Mouse (Mus musculus) yolk sac, embryonic 10.5 days (tissue): ENCODE data around the gene Kat7.

Experiments used
- DNase-seq: peaks from one replicate; pipeline ENCODE4 v3.0.0-alpha.2; 2017; ENCODE audit warnings: low spot score

Kat7 gene

DNA sequence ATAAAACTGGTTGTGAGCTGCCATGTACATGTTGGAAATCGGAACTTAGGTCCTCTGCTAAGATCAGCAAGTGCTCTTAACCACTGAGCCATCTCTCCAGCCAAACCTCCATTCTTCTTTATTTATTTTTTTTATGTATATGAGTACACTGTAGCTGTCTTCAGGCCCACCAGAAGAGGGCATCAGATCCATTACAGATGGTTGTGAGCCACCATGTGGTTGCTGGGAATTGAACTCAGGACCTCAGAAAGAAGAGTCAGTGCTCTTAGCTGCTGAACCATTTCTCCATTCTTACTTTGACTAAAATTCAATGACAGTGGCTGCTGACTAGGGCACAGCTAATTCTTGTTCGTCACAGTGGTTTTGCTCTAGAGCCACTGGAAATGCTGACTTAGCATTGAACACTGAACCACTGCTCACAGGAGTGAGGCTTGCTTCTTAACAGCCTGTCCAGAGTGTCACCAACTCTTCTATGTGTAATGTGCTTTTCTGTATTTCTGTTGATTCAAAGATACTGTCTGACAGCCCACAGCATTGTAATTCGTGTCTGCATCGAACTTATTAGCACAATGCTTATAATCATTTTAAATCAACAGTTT, 30.9 kb downstream of the Kat7 start:
- DNase-seq = no peak

DNA sequence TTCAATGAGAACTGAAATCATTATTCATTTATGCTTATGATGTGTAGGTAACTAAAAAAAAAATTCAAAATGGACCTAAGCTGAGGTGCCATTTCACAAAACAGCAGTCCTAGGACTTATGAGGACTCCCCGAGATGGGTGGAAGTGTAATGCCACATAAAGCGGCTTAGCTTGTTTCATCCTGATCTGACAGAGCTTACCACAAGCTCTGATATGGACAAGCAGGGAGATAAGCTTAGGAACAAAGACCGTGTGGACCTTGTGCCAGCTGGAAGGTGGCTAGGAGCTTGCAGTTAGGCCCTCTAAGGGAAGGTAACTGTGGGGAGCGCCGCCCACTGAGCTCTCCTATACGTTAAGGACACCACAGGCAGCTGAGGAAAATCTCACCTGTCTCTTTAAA, 34.0 kb downstream of the Kat7 start:
- no peak for DNase-seq

DNA sequence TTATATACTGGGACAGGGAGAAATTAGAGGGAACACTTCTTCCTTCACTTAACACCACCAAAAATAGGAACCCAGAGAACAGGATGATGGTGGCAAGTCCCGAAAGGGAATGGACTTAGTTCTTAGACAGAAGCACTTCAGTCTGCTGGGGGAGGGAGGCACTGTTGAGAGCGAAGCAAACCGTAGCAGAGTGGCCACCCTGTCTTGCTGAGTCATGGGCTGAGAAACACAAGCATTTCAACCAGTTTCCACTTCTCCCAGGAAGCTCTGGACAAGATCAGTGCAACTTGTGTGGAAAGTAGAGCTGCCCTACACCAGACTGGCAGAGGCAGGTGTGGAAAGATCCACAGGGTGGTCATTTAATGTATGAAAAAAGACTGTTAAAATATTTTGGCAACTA, 35.4 kb downstream of the Kat7 start:
- peak; percentile 34 for DNase-seq

DNA sequence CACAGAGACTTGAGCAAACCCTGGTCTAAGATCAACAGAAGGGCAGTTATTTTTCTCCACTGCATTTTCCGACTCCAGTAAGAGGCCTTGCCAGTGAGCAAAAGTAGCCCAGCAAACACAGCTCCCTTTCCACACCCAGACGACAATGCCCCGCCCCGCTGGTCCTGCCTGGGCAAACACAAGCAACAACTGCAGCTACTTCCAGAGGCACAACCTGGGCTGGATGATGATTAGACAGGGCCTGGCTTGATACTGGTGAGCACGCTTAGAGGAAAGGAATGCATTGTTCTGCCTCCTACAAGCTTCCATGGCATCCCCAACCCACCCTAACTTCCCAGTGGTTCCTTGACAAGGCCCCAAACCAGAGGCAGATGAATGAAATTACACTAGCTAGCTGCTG, 36.4 kb downstream of the Kat7 start:
- DNase-seq = no peak

DNA sequence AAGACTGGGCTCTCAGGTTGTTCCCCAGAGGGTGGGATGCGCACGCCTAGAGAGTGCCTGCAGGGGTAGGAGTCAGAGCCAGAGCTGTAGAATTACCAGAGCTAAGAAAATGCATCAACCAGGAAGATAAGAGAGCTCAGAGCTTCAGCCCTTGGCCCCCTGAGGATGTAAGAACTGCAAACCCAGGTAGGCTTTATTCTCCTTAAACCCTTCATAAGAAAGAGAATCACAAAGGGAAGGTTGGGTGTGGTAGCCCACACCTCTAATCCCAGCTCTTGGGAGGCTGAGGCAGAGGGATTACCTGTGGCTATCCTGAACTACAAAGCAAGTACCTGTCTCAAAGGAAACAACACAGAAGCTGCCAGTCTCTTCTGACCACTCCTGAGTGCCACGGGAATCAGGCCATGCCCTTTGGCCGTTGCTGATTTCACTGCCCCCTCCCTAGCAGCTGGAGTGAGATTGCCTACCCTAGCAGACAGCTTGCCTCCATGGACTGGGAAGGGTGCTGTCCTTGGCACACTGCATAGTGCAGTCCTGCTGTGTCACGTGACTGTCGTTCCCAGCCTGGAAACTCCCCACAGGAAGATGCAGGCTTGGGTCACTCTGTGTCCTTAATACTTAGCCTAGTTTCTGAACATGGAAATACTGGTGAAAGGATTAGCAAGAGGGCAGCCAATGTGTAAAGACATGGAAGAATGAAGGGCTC, 43.4 kb downstream of the Kat7 start:
- no peak for DNase-seq

DNA sequence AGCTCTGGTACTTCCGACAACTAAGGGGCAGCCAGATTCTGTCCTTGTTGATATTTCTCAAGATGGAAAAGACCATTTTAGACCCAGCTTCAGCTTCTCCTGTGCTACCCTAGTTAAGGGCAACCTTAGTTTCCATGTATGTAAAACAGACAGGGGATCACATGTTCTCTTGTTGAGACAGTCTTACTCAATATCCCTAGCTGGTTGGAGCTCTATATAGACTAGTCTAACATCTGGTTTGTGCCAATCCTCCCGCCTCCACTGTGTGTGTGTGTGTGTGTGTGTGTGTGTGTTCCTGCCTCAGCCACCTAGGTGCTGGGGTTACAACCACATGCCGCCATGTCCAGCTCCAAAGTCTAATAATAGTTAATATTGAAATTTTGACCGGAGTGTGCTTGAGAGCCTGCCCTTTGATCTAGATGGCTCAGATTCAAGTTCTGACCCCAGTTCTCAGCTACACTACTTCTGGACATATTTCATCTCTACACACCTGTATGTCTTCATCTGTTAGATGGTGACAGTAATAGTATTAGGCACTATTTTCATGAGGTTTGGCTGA, 45.5 kb downstream of the Kat7 start:
- no peak for DNase-seq

DNA sequence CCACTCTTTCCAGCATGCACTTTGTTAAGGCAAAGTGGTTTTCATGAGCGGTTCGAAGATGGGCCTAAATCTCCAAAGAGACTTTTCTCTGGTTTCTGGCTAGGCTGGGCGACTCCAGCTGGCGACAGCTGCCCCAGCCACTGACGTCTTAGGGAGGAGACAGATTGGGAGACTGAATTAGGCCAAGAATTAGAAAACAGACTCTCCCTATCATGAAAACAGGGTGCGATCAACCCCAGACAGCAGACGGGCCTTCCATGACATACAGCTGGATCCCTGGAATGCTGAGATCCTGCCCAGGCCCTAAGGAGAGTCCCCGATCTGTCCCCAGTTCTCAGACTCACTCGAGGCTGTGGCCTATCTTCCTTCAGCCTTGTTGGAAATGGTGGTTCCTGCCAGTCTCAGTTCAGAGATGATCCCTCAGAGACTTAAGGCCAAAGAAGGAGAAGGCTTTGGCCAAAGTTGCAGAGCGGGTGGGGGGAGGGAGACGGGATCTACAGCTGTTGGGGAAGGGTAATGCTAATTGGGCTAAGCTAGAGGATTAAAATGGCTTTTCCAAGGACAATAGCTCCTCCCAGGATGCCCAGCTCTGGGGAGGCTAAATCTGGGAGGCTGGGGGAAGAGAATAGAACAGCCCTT, 46.1 kb downstream of the Kat7 start:
- DNase-seq = no peak

DNA sequence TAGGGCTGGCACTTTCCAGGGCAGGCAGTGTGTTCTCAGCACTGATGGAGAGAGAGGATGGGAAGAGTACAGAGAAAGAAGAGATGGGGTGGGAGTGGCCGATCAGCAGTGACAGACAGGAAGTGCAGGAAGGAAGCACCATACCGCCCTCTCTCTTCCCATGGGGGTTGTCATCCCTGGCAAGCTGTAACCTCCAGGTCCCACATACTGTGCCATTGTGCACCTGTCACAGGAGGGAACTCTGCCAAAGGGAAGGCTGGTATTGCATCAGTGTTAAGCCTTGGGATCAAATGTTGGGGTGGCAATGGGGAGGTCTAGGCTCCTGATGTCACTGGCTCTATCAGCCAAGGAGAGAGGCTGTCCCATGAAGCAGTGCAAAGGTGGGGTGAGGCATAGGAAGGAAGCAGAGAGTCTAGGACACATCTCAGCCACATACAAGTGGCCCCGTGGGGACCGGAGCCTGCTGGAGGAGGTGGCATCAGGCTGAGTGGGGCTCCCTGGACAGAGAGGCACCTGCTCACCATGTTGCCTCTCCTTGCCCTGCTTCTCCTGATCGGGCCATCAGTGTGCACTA, 48.8 kb downstream of the Kat7 start, which contains the start of gene Tac4:
TSS of gene Tac4 (plus strand) at position 352 of the 574 bp plus-strand sequence.
- DNase-seq = no peak

DNA sequence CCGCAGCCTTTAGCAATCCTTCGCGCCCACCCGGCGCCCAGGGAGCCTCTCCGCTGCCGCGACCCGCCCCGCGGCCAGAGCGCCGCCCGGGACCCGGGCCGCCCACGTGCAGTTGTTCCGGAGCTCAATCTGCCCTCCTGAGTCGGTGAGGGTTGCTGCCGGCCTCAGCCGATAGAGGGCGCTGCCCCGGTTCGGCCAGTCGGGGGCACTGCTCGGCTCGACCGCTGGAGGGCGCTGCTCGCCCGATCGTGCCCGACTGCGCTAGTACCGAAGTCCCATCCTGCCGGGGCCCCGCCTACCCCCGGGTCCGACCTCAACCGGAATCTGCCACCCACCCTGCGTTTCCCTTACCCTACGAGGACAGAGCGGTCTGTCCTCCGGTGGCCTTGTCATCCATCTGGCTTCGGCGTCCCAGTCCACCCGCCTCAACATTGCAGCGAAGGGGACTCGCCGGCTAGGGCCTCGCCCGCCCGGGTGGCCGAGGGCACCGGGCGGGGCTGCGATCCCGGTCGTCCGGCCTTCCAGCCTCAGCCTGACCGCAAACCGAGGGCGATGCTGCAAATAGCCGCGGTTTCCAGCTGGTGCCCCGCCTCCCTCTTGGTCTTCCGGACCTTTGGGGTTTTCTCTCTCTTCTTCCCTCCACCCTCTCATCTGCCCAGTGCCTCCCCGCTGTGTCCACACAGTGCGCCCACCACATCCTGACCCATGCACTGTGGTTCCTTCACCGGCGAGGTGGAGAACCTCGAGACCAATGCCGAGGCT, 50.8 kb downstream of the Kat7 start:
- DNase-seq = peak; percentile 87

DNA sequence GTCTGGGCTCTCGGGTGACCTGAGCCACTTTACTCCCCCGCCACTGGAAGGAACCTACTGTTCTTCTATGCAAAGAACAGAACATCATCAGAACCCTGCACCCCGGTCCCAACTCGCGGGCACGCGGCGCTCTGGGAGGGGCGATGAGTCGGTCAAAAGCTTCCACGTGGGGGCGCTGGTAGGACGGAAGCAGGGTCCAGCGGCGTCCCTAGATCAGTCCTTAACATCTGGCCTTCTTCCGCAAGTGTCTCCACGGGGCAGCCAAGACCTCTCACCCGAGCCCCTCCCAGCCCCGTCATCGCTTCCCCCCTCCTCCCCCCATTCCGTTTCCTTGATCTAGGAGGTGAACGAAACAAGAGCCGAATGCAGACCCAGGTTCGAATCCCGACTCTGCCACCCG, 51.6 kb downstream of the Kat7 start:
- peak; percentile 73 for DNase-seq

DNA sequence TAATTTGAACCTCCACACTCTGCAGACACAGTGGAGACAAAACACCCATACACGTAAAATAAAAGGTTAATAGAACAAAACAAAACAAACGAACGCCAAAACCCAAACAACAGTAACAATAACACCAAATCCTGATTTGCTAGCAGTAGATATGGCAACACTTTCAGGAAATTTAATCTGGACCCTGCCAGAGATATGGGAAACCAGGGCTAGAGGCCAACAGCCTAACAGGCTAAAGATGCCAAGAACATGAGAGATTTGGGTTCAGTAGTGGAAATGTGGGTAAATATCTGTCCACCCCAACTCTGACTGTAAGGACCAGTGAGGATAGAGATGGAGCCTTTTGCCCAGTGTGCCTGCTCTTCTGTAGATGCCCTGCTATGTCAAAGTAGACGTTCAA, 52.1 kb downstream of the Kat7 start:
- DNase-seq = no peak

DNA sequence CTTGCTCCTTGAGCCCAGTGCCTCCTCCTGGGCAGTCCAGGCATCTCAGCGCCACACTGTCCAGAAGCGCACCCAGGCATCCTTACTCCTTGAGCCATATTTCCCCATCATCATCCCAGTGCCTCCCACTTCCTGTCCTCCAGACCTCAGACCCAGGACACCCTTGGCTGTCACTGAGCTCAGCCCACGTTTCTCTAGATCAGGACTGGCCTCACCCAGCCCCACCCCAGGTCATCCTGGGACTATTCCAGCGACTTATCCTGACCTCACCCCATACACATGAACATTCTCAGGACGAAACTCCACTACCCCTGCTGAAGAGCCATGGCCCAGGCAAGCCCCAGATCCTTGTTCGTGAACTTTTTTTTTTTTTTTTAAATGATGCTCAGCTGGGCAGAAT, 54.3 kb downstream of the Kat7 start:
- DNase-seq = no peak

DNA sequence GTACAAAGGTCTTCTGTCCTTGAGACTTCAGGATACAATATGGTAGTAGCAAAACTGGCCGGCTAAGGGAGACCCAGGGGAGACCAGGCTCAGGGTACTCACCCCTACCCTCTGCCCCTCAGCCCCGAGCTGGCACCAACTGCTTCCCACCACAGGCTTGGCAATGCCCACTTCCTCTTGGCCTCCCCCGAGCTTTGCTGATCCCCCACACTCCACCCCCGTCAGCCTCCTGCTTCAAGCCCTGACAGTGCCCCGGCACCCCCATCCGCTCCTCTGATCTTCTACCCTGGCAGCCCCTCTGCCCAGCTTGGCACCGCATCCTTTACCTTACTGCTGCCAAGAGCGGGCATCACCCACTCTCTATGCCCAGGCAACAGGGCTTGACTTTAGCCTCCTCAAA, 55.9 kb downstream of the Kat7 start:
- no peak for DNase-seq

DNA sequence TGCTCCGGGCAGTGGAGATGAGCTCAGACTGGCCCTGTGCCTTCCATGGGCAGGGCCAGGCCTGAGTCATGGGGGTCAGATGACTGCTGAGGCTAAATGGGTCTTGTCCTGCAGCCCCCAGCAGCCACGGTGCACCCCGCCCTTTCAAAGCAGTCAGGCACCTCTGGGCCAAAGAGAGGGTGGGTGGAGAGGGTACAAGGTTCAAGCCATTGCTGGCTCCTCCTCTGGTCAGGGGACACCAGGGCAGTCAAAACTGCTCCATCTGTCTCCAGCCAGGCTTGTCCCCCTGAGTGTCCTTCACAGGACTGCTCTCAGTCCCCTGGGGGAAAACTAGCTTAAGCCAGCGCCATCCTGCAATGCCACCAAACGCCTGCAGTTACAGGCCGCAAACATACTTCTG, 57.9 kb downstream of the Kat7 start:
- peak; percentile 75 for DNase-seq

DNA sequence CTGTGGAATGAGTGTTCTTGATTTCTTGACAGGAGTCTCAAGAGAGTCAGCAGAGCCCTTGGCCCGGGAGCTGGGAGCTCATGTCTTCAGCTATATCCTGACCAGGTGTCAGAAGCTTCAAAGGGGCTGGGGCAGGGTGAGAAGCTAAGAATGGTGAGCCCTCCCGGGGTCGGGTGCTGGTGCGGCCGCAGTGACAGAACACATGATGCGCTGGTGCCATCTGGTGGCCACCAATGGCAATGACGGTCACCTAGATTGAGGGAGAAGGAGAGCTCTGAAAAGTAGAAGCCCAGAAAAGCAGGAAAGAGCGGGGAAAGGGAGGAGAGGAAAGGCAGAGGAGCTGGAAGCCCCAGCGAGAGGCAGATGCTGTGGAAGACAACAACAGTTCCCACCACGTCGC, 58.8 kb downstream of the Kat7 start:
- peak; percentile 79 for DNase-seq

DNA sequence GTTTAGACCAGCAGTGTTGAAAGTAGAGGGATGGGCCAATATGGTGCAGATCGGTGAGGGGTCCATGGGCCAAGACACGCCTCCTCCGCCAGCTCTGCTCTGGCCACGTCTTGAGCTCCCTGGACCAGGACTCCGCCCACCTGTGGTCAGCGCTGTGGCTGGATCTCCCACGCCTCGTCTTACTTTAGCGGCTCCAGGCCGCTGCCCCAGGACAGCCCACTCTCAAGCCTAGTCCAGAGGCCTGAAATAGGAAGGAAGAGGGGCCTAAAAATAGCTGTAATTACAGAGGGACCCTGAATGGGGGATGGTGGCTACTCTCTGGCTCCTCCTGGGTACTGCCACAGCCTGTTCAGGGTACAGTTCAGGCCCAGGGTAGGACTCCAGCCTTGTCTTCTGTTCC, 59.9 kb downstream of the Kat7 start:
- no peak for DNase-seq

DNA sequence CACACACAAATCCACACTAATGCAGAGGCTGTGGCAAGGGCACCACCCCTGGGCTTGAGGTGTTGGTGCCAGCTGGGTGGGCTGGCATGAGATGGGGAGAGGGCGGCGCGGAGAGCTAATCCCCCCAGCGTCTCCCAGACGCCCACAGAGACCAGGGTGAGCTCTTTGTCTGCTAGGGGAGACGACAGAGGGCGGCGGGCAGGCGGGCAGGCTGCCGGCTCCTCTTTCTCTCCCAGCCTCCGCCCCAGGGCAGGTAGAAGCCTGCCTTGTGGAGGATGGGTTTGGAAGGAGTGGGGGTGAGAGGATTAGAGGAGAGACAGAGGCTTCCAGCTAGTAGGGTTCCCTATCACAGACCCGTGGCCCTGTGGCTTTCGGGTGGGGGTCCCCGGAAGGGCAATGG, 63.0 kb downstream of the Kat7 start:
- DNase-seq = no peak

DNA sequence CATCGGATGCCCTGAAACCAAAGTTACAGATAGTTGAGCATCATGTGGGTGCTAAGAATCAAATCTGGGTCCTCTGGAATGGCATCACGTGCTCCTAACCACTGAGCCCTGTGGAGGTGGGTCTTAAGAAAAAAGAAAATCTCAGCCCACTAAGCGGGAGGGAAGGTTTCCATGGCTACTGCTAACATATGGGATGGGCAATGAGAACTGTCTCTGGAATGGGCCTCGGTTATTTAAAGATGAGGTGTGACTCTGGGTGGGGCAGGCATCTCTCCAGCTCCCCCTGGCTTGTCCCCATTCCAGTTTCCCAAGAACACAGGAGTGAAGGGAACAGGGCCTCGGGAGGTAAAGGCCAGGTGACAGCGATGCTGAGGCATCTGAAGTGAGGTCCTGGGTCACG, 64.6 kb downstream of the Kat7 start:
- no peak for DNase-seq

DNA sequence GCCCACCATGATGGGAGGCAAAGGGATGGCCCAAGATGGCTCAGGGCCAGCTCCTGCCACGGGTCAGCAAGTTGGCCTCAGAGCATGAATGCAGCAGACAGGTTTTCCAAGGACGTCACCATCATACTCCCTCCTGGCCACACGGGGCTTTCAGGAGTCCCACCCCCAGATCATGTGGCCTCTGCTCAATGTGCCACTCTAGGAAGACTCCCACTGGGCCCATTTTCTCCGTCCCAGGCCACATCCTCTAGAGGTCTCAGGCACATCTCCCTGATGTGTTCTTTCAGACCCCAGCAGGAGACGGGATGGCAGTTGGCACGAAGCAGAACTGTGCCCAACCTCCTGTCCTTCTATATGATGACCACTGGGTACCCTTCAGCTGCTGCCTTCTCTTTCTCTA, 67.4 kb downstream of the Kat7 start:
- DNase-seq = no peak

DNA sequence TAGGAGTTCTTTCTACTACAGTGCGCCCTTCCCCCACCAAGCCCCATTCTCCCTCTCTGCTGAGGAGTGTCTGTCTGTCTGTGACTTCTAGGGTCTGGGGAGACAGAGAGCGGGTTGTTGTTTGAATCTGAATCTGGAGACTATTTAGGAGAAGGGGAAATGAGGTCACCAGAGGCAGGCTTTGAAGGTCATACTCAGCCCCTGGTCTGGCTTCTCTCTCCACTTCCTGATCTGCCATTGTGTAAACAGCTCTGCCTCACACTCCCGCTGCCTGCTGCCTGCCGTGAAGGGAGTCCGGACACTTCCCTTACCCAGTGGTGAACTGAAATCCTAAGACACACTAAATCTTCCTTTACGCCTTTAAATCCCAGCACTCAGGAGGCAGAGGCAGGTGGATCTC, 71.6 kb downstream of the Kat7 start:
- peak; percentile 50 for DNase-seq

DNA sequence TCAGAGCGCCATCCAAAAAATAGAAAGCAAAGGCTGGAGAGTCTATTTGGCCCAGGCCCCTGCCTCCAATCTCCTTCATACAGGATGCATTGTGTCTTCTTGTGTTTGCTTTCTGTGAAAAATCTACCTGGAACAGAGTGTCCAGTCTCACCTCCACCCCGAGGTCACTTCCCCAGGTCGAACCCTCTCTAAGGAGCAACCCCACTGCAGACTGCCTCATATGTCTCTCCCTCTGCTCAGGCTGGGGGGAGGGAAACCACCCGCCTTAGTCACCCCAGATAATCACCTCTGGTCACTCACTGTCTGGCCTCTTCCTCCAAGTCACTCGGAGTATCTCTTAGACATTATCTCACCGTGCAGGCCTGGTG, 77.7 kb downstream of the Kat7 start:
- no peak for DNase-seq

DNA sequence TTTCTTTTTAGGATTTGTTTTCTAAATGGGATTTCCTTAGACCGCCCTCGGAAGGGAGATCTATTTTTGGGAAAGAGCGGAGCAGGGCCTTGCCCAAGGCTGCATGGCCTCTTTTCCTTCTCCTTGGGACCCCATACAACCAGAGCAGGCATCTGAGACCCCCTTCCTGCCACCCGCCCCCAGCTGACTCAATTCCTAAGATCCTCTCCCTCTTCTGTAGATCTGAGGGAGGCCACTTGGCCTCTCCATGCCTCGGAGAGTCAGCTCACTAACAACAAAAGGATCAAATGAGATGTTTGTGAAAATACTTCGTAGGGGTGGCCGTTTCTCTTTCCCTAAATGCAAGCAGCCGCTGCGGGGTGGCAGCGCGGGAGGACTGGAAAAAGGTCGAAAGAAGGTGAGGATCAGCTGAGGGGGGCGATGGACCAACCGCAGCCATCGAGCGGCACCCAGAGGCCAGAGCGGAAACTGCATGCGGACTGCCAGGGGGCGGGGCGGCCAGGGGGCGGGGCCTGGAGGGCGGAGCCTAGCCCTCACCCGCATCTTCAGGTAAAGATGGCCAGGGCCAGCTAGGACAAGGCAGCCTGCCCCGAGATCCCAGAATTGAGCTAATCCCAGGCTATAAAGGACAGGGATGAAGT, 78.2 kb downstream of the Kat7 start:
- DNase-seq = peak; percentile 71
